Mouse (Mus musculus) bone marrow macrophage, adult 2 months (primary cell): ENCODE measurements around the gene Dennd5a.

Experiments used
- CTCF ChIP-seq: IDR thresholded peaks from 2 replicates; pipeline ENCODE4 v1.5.1; 2012; ENCODE audit warnings: low read depth, mild to moderate bottlenecking, low read length, moderate library complexity
- POLR2A ChIP-seq: IDR thresholded peaks from 2 replicates; pipeline ENCODE4 v1.6.1; 2012; ENCODE audit warnings: mild to moderate bottlenecking, low read depth, low read length, borderline replicate concordance

DNA sequence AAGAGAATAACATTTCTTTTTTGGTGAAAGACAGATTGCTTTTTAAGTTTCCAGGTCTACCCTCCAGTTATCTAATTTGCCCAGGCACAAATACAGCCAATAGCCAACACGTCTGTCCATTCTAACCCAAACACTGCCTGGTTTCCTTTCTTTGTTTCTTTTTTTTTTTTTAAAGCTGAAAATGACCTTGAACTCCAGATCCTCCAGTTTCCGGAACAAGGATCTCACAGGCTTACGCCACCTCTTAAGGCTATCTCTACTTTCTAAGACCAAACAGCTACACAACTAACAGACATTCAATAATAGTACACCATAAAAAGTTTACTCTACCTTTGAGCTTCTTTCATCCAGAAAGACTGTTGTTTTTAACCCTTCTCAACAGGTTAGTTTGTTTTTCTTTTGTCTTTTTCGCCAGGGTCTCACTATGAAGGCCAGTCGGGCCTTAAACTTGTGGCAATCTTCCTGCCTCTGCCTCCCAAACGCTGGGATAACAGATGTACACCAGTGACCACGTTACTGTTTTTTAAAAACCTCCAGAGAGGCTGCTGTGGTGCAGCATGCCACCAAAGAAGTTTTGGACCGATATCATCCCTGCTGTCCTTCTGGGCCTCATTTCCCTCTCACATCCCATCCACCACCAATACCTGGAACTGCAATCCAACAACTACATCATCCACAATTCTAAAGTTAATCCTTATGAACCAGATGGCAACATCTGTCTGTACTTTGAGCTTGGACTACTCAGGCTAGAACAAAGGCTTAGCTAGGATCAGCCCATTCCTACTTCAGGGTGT is 2.1 kb downstream of the Dennd5a start:
- no peak for TF ChIP-seq POLR2A
- no peak for TF ChIP-seq CTCF
